Mouse (Mus musculus) ovary, postnatal 36 days (tissue): ENCODE measurements at regions not wholly inside any gene's neighbourhood (a gene's known extent, or its start where the extent isn't known, plus 50 kb on each side); places are given as distances from the start of the nearest gene placed in this dataset.

ENCODE experiments used
- DNase-seq: peaks from one replicate; pipeline ENCODE4 v3.0.0; 2022; ENCODE audit warnings: low spot score, mixed read lengths

GRCm38 (mm10) chr17:78023507-78024355, 176.3 kb upstream of the Crim1 start:
- no peak for DNase-seq

GRCm38 (mm10) chr17:78024356-78024723, 175.7 kb upstream of the Crim1 start:
- no peak for DNase-seq

DNA sequence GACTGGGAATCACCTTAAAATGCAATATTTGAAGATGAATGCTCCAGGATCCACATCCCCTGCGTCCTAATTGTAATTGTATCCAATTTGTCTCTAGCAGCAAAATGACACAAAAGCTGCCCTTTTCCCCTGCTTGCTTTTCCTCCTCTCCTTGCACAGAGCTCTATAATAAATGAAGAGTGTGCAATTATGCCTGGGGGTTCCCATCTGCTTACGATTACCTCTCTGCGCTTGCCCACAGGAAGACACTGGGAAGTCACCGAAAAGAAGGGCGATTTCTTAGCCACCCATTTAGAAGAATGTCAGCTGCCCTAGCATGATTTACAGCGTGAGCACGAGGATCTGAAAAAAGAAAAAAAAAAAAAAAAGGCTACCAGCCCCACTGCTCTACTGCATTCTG, 174.8 kb upstream of the Crim1 start:
- no peak for DNase-seq

- DNase-seq, result no peak
Observed at GRCm38 (mm10) chr17:78035648-78036047, 164.4 kb upstream of the Crim1 start.

GRCm38 (mm10) chr17:78040338-78040737, 159.7 kb upstream of the Crim1 start:
- no peak for DNase-seq

DNA sequence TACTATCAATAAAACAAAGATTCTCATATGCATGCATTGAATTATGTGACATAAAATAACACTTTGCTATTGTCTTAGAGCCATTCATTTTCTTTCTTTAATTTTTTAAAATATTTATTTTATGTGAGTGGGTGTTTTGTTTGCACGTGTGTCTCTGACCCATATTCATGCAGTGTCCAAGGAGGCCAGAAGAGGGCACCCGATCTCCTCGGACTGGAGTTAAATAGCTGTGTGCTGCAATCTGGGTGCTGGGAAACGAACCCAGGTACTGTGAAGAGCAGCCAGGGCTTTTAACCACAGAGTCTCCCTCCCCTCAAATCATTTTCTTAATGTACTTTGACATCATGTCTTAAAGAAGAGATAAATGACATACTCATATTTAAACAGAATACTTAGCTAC, 158.8 kb upstream of the Crim1 start:
- no peak for DNase-seq

GRCm38 (mm10) chr17:78049766-78050165, 150.3 kb upstream of the Crim1 start:
- DNase-seq, result no peak

DNA sequence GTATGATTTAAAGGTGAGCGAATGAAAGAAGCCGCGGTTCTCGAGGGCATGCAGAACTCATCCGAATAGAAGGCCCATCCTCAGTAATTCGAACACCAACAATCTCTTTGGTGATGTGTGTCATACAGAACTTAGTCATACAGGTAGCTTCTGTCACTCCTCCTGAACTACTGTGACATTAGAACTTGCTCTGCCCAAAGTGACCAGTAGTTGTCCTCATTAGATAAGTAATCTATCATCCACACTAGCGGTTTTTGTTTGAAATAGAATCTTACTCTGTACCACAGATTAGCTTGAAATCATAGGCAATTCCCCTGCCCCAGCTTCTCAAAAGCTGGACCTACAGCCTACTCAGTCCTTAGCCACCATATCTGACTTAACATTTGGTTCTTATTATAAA, 149.8 kb upstream of the Crim1 start:
- DNase-seq, result no peak

DNA sequence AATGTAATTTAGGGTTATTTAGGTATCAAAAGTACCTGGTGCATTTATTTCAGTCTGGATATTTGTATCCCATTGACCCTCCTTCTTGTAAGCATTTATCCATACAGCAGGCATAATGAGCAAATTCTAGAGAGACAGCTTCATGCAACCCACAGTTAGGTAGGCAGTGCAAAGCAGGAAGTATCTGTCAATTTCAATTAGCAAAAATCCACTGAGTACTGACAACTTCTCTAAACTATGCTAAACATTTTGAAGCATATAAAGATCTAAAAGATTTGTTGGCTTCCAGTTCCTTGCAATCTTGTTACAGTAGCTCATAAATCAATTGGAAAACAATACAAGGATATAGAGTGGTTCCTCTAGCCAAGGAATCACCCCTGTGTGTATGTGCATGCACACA, 124.2 kb upstream of the Crim1 start:
- no peak for DNase-seq

DNA sequence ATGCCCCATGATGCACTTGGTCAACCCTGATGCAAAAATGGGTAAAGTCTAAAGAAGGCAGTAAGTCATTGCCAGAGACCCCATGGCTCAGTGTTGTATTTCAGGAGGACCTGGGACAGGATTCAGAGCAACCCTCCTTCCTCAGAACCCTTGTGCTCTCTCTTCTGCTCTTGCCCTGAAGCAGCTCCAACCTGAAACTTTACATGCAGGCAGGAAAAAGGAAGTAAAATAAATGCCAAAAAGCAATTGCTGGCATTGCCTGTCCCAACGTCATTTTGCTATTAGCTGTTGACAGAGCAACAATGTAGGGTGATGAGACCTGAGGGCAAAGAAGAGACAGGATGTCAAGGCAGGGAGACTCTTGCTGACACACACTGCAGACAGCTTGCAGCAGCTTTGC, 121.7 kb upstream of the Crim1 start:
- no peak for DNase-seq

GRCm38 (mm10) chr17:78084419-78084818, 115.6 kb upstream of the Crim1 start:
- DNase-seq, result peak; percentile 5

GRCm38 (mm10) chr17:78086963-78087362, 113.1 kb upstream of the Crim1 start:
- no peak for DNase-seq

- no peak for DNase-seq
Observed at GRCm38 (mm10) chr17:78097699-78098098, 102.3 kb upstream of the Crim1 start.

- no peak for DNase-seq
Observed at GRCm38 (mm10) chr17:78108793-78109192, 91.3 kb upstream of the Crim1 start.

- no peak for DNase-seq
Observed at GRCm38 (mm10) chr17:78109364-78110222, 90.5 kb upstream of the Crim1 start.

- DNase-seq, result no peak
Observed at GRCm38 (mm10) chr17:78132116-78132515, 67.9 kb upstream of the Crim1 start.

DNA sequence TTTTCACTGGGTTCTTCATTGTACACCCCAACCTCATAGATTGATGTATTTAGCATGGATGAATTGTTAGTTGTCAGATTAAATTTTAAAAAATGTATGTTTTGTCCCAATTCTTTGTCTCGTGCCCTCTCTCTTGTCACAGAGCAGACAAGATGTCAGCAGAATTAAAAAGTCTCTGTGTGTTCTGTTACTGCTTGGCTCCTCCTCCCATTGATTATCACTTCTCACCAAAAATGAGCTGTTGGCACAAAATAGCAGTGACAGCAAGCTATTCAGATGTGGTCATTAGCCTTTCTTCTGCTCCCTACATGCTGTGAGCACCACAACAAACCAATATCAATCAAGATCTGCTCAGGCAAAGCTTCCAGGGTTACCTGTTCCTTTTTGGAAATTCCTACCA, 62.1 kb upstream of the Crim1 start:
- DNase-seq, result no peak

- no peak for DNase-seq
Observed at GRCm38 (mm10) chr17:78140660-78141059, 59.4 kb upstream of the Crim1 start.

DNA sequence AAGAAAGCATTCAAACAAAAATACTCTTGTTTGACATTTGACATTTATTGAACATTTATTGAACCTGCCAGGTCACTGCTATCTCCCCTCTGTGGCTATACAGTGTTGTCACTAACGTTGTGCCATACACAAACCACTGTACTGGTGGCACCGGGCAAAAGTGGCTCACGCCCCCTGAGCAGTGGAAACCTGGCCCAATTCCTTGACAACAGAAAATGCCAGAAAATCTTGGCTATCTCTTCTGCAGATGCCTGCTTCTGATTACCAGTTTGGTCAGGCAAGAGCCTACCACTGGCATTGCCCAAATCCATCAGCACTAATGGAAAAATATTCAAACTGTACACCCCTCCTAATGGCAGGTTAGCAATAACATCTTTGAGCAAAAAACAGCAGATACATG, 58.9 kb upstream of the Crim1 start:
- no peak for DNase-seq

DNA sequence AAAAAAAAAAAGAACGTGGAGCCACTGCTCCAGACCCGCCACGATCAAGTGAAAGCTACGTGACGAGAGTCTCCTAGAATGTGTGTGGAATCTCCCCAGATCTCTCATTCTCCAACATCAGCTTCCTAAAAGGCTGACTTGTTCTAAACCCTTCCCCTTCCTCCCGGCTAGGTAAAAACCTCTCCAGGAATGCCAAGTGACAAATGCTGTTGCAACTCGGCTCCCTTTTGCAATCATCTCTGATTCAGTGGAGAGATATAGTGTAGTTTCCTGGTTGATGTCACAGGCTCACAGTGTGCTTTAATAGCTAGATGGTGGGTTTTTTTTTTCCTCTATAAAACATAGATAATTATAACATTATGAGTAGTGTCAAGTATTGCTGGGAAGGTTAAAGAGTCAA, 57.6 kb upstream of the Crim1 start:
- no peak for DNase-seq

DNA sequence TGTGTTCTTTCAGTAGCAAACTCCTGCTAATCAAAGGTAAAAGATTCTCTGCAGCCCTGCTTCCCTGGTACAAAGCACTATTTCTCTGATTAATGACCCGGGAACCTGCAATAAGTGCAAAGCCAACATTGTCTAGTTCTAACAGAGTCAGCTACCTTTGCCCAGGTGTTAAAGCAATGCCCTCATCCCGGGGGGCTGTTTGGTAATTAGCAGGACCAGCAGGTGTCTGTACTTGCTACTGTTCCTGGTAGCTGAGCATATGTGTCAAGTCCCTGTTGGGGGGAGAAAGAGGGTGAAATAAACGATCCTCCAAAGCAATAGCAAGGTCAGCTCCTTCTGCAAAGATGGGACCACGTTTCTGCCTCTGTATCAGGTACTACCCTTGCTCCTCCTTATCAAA, 54.7 kb upstream of the Crim1 start:
- no peak for DNase-seq
